Mouse (Mus musculus) MEL (cell line): Measurements from ENCODE around the gene Igf1r.

ENCODE experiments used
- CHD1 ChIP-seq: IDR thresholded peaks from 2 replicates; pipeline ENCODE4 v1.6.1; 2012; ENCODE audit warnings: low read depth, mild to moderate bottlenecking, inconsistent platforms, low read length, improper control_type of control experiment
- JUND ChIP-seq: IDR thresholded peaks from 2 replicates; pipeline ENCODE4 v1.6.1; 2011; ENCODE audit warnings: low read depth, mild to moderate bottlenecking, improper control_type of control experiment, low read length
- POLR2A ChIP-seq, 2 experiments: IDR thresholded peaks; 2 replicates each; pipeline ENCODE4 v1.6.1; 2011 to 2012; ENCODE audit warnings: low read length in 2 of 2, mild to moderate bottlenecking in 2 of 2, control low read depth in 1 of 2, improper control_type of control experiment in 1 of 2, low read depth in 1 of 2, moderate library complexity in 1 of 2; ENCODE audit not compliant: control insufficient read depth in 1 of 2, insufficient read depth in 1 of 2, poor library complexity in 1 of 2
- RAD21 ChIP-seq: IDR thresholded peaks from 2 replicates; pipeline ENCODE4 v1.6.1; 2011; ENCODE audit warnings: mild to moderate bottlenecking, low read depth, low read length, improper control_type of control experiment
- SMC3 ChIP-seq: IDR thresholded peaks from 2 replicates; pipeline ENCODE4 v1.6.1; 2011; ENCODE audit warnings: low read depth, low read length, improper control_type of control experiment

DNA sequence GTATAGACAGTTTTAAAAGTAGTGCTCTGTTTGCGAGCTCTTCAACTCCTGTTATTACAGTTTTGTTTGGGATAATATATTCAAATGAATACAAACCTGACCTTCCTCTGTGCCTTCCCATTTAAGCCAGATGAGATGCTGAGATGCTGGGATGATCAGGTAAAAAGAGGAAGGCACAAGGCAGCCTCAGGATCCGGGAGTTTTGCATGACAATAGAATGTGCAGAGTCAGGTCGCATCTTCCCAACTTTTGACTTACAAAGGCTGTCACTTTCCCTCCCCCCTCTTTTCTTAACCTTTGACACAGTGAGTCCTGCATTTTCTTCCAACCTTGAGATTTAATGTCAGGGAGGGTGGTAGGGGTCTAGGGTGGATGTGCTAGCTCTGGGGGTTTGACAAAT is 61.9 kb downstream of the Igf1r start:
- no peak for TF ChIP-seq RAD21
- TF ChIP-seq SMC3, result no peak
- no peak for TF ChIP-seq POLR2A (IDR thresholded peaks at IDR 0.05; ENCODE audit: control insufficient read depth in 1 of 2, insufficient read depth in 1 of 2, low read depth in 1 of 2, low read length in 2 of 2, poor library complexity in 1 of 2)
- TF ChIP-seq JUND, result no peak
- TF ChIP-seq CHD1, result no peak
